31 mouse cellular contexts compared by ENCODE assay signal in genomic region chr16:32810321-32810720, GRCm38 (mm10). TPM values are rescaled to one million over a fixed set of nuclear protein-coding genes. Genes with fewer than 3 reads are reported as not detected.
"Had no signal": no experiment of that assay in that cellular context is flagged by ENCODE, and none has a peak within 500 bp of the region (broad histone marks: within the 10 kb centered on the region; RNA-seq: fewer than 3 reads in every experiment).

TSS of gene Smbd1 (minus strand) at chr16:32810477.

- DNase-seq: kidney, adult 2 months; kidney, postnatal 25 days; layer of hippocampus, postnatal 36 days; liver; lung, adult 18-20 months; lung, postnatal 10 days; lung, postnatal 36 days; thymus, adult 18-20 months; thymus, postnatal 36 days had no signal

- H3K27me3 ChIP-seq: lung, embryonic 15.5 days; stomach, embryonic 15.5 days had no signal

- H3K9ac ChIP-seq: limb, embryonic 13.5 days; liver, embryonic 12.5 days; liver, embryonic 15.5 days; lung, embryonic 15.5 days; midbrain, embryonic 13.5 days; neural tube, embryonic 13.5 days; stomach, embryonic 15.5 days had no signal

- H3K4me3 ChIP-seq: left cerebral cortex, adult 2 months; limb, embryonic 13.5 days; liver, embryonic 12.5 days; liver, embryonic 15.5 days; lung, embryonic 15.5 days; megakaryocyte, embryonic 14.5 days; midbrain, embryonic 10.5 days; midbrain, embryonic 13.5 days; myocyte; neural tube, embryonic 13.5 days; stomach, embryonic 15.5 days had no signal

- H3K27ac ChIP-seq: kidney, postnatal 0 days; left cerebral cortex, adult 2 months; limb, embryonic 13.5 days; liver, embryonic 12.5 days; liver, embryonic 15.5 days; lung, embryonic 15.5 days; midbrain, embryonic 10.5 days; midbrain, embryonic 13.5 days; neural tube, embryonic 13.5 days; stomach, embryonic 15.5 days had no signal

- H3K4me2 ChIP-seq: limb, embryonic 13.5 days; liver, embryonic 12.5 days; liver, embryonic 15.5 days; lung, embryonic 15.5 days; midbrain, embryonic 13.5 days; neural tube, embryonic 13.5 days; stomach, embryonic 15.5 days had no signal

- ATAC-seq: liver, embryonic 12.5 days; midbrain, embryonic 13.5 days; midbrain, embryonic 16.5 days had no signal

- H3K36me3 ChIP-seq: limb, embryonic 13.5 days; liver, embryonic 12.5 days; liver, embryonic 15.5 days; lung, embryonic 15.5 days; midbrain, embryonic 10.5 days; midbrain, embryonic 13.5 days; neural tube, embryonic 13.5 days; stomach, embryonic 15.5 days had no signal

- H3K9me3 ChIP-seq: limb, embryonic 13.5 days; liver, embryonic 12.5 days; liver, embryonic 15.5 days; lung, embryonic 15.5 days; midbrain, embryonic 10.5 days; midbrain, embryonic 13.5 days; neural tube, embryonic 13.5 days; stomach, embryonic 15.5 days had no signal

RNA-seq across cellular contexts. Expression of gene Smbd1, which starts in this region (rescaled TPM):
- total RNA-seq: layer of hippocampus, adult 8-10 months; layer of hippocampus, postnatal 10 days; layer of hippocampus, postnatal 36 days; left cerebral cortex, adult 2 months; left cerebral cortex, postnatal 10 days; left cerebral cortex, postnatal 36 days; monocyte, adult 5-6 weeks; neutrophil, adult 5-6 weeks had no signal
- polyA plus RNA-seq: kidney, adult 2 months; kidney, embryonic 14.5 days; limb, embryonic 13.5 days; liver, embryonic 12.5 days; liver, embryonic 15.5 days; lung, embryonic 15.5 days; midbrain, embryonic 10.5 days; midbrain, embryonic 13.5 days; midbrain, embryonic 16.5 days; myocyte; neural tube, embryonic 13.5 days; testis, adult 2 months; urinary bladder, adult 2 months had no signal
